Mouse (Mus musculus) midbrain, embryonic 11.5 days (tissue): ENCODE measurements around the gene Nr2f1. TPM values are rescaled to one million over a fixed set of nuclear protein-coding genes. Genes with fewer than 3 reads are reported as not detected.

ENCODE experiments used
- ATAC-seq: fragments of 200-750 bp; cut with Nextera tagmentation; 2 replicates; pipeline ENCODE4 v1.8.0; 2017; ENCODE audit warnings: moderate TSS enrichment, moderate library complexity; ENCODE audit not compliant: low FRiP score
- DNase-seq: peaks from one replicate; pipeline ENCODE4 v3.0.0; 2015; ENCODE audit warnings: low spot score; ENCODE audit errors: missing footprints
- H3K27ac ChIP-seq: fragments of 300-500 bp; sonication (generic); 2 replicates; pipeline ENCODE4 v1.5.1; 2014; ENCODE audit warnings: low read depth, low read length
- H3K27me3 ChIP-seq: fragments of 300-500 bp; sonication (generic); 2 replicates; pipeline ENCODE4 v1.6.1; 2014; ENCODE audit warnings: mild to moderate bottlenecking, low read length, moderate library complexity, mixed read lengths; ENCODE audit not compliant: control insufficient read depth, insufficient read depth
- H3K36me3 ChIP-seq: fragments of 300-500 bp; sonication (generic); 2 replicates; pipeline ENCODE4 v1.6.1; 2014; ENCODE audit warnings: mild to moderate bottlenecking, low read length, moderate library complexity, mixed read lengths; ENCODE audit not compliant: control insufficient read depth, insufficient read depth
- H3K4me1 ChIP-seq: fragments of 300-500 bp; sonication (generic); 2 replicates; pipeline ENCODE4 v1.6.1; 2014; ENCODE audit warnings: low read length; ENCODE audit not compliant: control insufficient read depth, insufficient read depth
- H3K4me2 ChIP-seq: fragments of 300-500 bp; sonication (generic); 2 replicates; pipeline ENCODE4 v1.6.1; 2014; ENCODE audit warnings: mild to moderate bottlenecking, moderate library complexity
- H3K4me3 ChIP-seq: fragments of 300-500 bp; sonication (generic); 2 replicates; pipeline ENCODE4 v1.5.1; 2014; ENCODE audit warnings: low read depth, low read length
- H3K9ac ChIP-seq: fragments of 300-500 bp; sonication (generic); 2 replicates; pipeline ENCODE4 v1.6.1; 2014; ENCODE audit warnings: low read length
- H3K9me3 ChIP-seq: fragments of 300-500 bp; sonication (generic); 2 replicates; pipeline ENCODE4 v1.6.1; 2016; ENCODE audit warnings: low read length; ENCODE audit not compliant: control insufficient read depth
- WGBS: fragments of 180-500 bp; shearing (Covaris S2); extraction: QIAGEN DNeasy Blood & Tissue Kit; methylation state at CpG from one replicate; pipeline ENCODE4 v1.1.7; 2014; 5-methylcytosine and 5-hydroxymethylcytosine counted together
- polyA plus RNA-seq: library from polyadenylated mRNA; unstranded; fragments of >200 nt; fragmentation: Nextera tagmentation; extraction: Ambion mirVana; gene quantifications from 2 replicates; pipeline ENCODE4 v1.2.1, GENCODE M21; 2014

Nr2f1 gene
- polyA plus RNA-seq, 1 experiment from 2014 or later = 82.3 TPM

GRCm38 (mm10) chr13:78184786-78185466 lies 14.6 kb downstream of the Nr2f1 start:
- peak overlapping the region; percentile 53 for H3K9ac ChIP-seq
- H3K27me3 ChIP-seq = peaks cover 27% of the 10 kb centered on the region

GRCm38 (mm10) chr13:78183986-78184385 lies 15.6 kb downstream of the Nr2f1 start:
- Histone ChIP-seq H3K4me3 (peak overlapping the region; percentile 6; the same call in 1 of the 2 replicates), H3K27me3 (peaks cover 37% of the 10 kb centered on the region), H3K4me1 (peaks cover 41% of the 10 kb centered on the region), H3K4me2 (peak overlapping the region; percentile 64), H3K36me3 (peaks cover 3% of the 10 kb centered on the region; the same call in 1 of the 2 replicates), H3K27ac (peak overlapping the region; percentile 86), H3K9ac (peak overlapping the region; percentile 53), H3K9me3 (no peaks in the 10 kb centered on the region)
- ATAC-seq (peak; percentile 75), DNase-seq (peak; percentile 95)
- WGBS = 5% methylated on average over 5 of the region's 5 CpGs

More at GRCm38 (mm10) chr13:78184786-78185466, 14.6 kb downstream of the Nr2f1 start:
- Histone ChIP-seq H3K9me3 (no peaks in the 10 kb centered on the region), H3K36me3 (peaks cover 3% of the 10 kb centered on the region; the same call in 1 of the 2 replicates), H3K4me3 (peak overlapping the region; percentile 11; the same call in 1 of the 2 replicates), H3K4me2 (peak overlapping the region; percentile 64), H3K27ac (peak overlapping the region; percentile 86), H3K4me1 (peaks cover 38% of the 10 kb centered on the region)
- ATAC-seq = no peak
- DNase-seq = peak; percentile 94
- 2% methylated on average over 14 of the region's 14 CpGs for WGBS

- Histone ChIP-seq H3K9me3 (no peaks in the 10 kb centered on the region), H3K36me3 (peaks cover under 1% of the 10 kb centered on the region; the same call in 1 of the 2 replicates), H3K4me1 (peaks cover 33% of the 10 kb centered on the region), H3K4me2 (peak overlapping the region; percentile 64), H3K27me3 (peaks cover 40% of the 10 kb centered on the region), H3K9ac (peak overlapping the region; percentile 71), H3K27ac (peak overlapping the region; percentile 86), H3K4me3 (peak overlapping the region; percentile 41)
- ATAC-seq = 0 out of 2 replicates have a peak, but pooled peaks have one; percentile 3
- 2% methylated on average over 5 of the region's 5 CpGs for WGBS
- DNase-seq = no peak
Observed at GRCm38 (mm10) chr13:78183004-78183403, 16.6 kb downstream of the Nr2f1 start.

GRCm38 (mm10) chr13:78181930-78182558 lies 17.5 kb downstream of the Nr2f1 start:
- peaks cover 39% of the 10 kb centered on the region for H3K27me3 ChIP-seq

GRCm38 (mm10) chr13:78181071-78181929 lies 18.3 kb downstream of the Nr2f1 start:
- DNase-seq (peak; percentile 96), ATAC-seq (peak; percentile 13)
- H3K9ac ChIP-seq = peak overlapping the region; percentile 71
- H3K4me2 ChIP-seq = peak overlapping the region; percentile 64
- H3K27me3 ChIP-seq = peaks cover 34% of the 10 kb centered on the region
- H3K27ac ChIP-seq = peak overlapping the region; percentile 86
- peaks cover 24% of the 10 kb centered on the region for H3K4me1 ChIP-seq
- peak overlapping the region; percentile 41 for H3K4me3 ChIP-seq
- 1% methylated on average over 44 of the region's 44 CpGs for WGBS
- no peaks in the 10 kb centered on the region for H3K36me3 ChIP-seq
- no peaks in the 10 kb centered on the region for H3K9me3 ChIP-seq

More at GRCm38 (mm10) chr13:78181930-78182558, 17.5 kb downstream of the Nr2f1 start:
- ATAC-seq (peak; percentile 23), DNase-seq (peak; percentile 94)
- Histone ChIP-seq H3K4me3 (peak overlapping the region; percentile 41), H3K9ac (peak overlapping the region; percentile 71), H3K27ac (peak overlapping the region; percentile 86), H3K4me2 (peak overlapping the region; percentile 64), H3K4me1 (peaks cover 26% of the 10 kb centered on the region), H3K36me3 (no peaks in the 10 kb centered on the region), H3K9me3 (no peaks in the 10 kb centered on the region)
- under 1% methylated on average over 14 of the region's 14 CpGs for WGBS

- Histone ChIP-seq H3K9me3 (no peaks in the 10 kb centered on the region), H3K4me3 (peak overlapping the region; percentile 47), H3K9ac (peak overlapping the region; percentile 79), H3K27me3 (peaks cover 31% of the 10 kb centered on the region), H3K36me3 (no peaks in the 10 kb centered on the region), H3K4me2 (peak overlapping the region; percentile 64), H3K27ac (peak overlapping the region; percentile 94), H3K4me1 (peaks cover 21% of the 10 kb centered on the region)
- no peak for DNase-seq
- ATAC-seq = no peak
- WGBS = 24% methylated on average over 3 of the region's 3 CpGs
Observed at GRCm38 (mm10) chr13:78180261-78180660, 19.3 kb downstream of the Nr2f1 start.

GRCm38 (mm10) chr13:78179312-78180097 lies 20.1 kb downstream of the Nr2f1 start:
- ATAC-seq (peak; percentile 82), DNase-seq (peak; percentile 98)
- peak overlapping the region; percentile 64 for H3K4me2 ChIP-seq
- 2% methylated on average over 38 of the region's 38 CpGs for WGBS
- H3K4me3 ChIP-seq = peak overlapping the region; percentile 47
- H3K9ac ChIP-seq = peak overlapping the region; percentile 79
- peak overlapping the region; percentile 94 for H3K27ac ChIP-seq
- H3K9me3 ChIP-seq = no peaks in the 10 kb centered on the region
- peaks cover 33% of the 10 kb centered on the region for H3K27me3 ChIP-seq
- no peaks in the 10 kb centered on the region for H3K36me3 ChIP-seq
- H3K4me1 ChIP-seq = peaks cover 16% of the 10 kb centered on the region

GRCm38 (mm10) chr13:78178771-78179170 lies 20.8 kb downstream of the Nr2f1 start:
- peaks cover 11% of the 10 kb centered on the region for H3K4me1 ChIP-seq
- ATAC-seq (no peak), DNase-seq (peak; percentile 92)
- H3K4me3 ChIP-seq = peak overlapping the region; percentile 47
- H3K27me3 ChIP-seq = peaks cover 36% of the 10 kb centered on the region
- peak overlapping the region; percentile 94 for H3K27ac ChIP-seq
- H3K4me2 ChIP-seq = peak overlapping the region; percentile 64
- H3K9ac ChIP-seq = peak overlapping the region; percentile 79
- H3K36me3 ChIP-seq = no peaks in the 10 kb centered on the region
- WGBS = 4% methylated on average over 5 of the region's 5 CpGs
- no peaks in the 10 kb centered on the region for H3K9me3 ChIP-seq
